Mouse (Mus musculus): ENCODE results near the gene Zfp444. TPM values are rescaled to one million over a fixed set of nuclear protein-coding genes. Genes with fewer than 3 reads are reported as not detected.

Gene Zfp444
- polyA plus RNA-seq, 1 experiment from 2014 or later, result 49.9 TPM

GRCm38 (mm10) chr7:6184521-6184920 is 12.5 kb downstream of the Zfp444 start:
- no peak overlapping the region for H3K4me3 ChIP-seq (ENCODE audit: low read depth, low read length)
- no peaks in the 10 kb centered on the region for H3K4me1 ChIP-seq (replicated peaks; ENCODE audit: control insufficient read depth, insufficient read depth, low read length)
- DNase-seq (ENCODE audit: low spot score), result no peak
- no peak overlapping the region for H3K9ac ChIP-seq (ENCODE audit: low read length)
- no peak overlapping the region for H3K4me2 ChIP-seq (ENCODE audit: low read length)
- H3K36me3 ChIP-seq (ENCODE audit: control insufficient read depth, insufficient read depth, low read length), result peaks cover 52% of the 10 kb centered on the region
- no peaks in the 10 kb centered on the region for H3K27me3 ChIP-seq (replicated peaks; ENCODE audit: control insufficient read depth, insufficient read depth, low read length)
- WGBS, result 94% methylated on average over 8 of the region's 8 CpGs
- no peaks in the 10 kb centered on the region for H3K9me3 ChIP-seq (ENCODE audit: control insufficient read depth, low read length)
- H3K27ac ChIP-seq (ENCODE audit: low read depth), result no peak overlapping the region
- no peak for ATAC-seq (replicated peaks; ENCODE audit: low FRiP score, low TSS enrichment, low read depth)

GRCm38 (mm10) chr7:6185391-6185790 is 13.4 kb downstream of the Zfp444 start:
- H3K27me3 ChIP-seq (replicated peaks; ENCODE audit: control insufficient read depth, insufficient read depth, low read length), result no peaks in the 10 kb centered on the region
- H3K9ac ChIP-seq (ENCODE audit: low read length), result no peak overlapping the region
- no peak for DNase-seq (ENCODE audit: low spot score)
- H3K4me2 ChIP-seq (ENCODE audit: low read length), result no peak overlapping the region
- ATAC-seq (replicated peaks; ENCODE audit: low FRiP score, low TSS enrichment, low read depth), result no peak
- no peaks in the 10 kb centered on the region for H3K9me3 ChIP-seq (ENCODE audit: control insufficient read depth, low read length)
- H3K36me3 ChIP-seq (ENCODE audit: control insufficient read depth, insufficient read depth, low read length), result peaks cover 61% of the 10 kb centered on the region
- WGBS, result 80% methylated on average over 1 of the region's 1 CpGs
- H3K4me1 ChIP-seq (replicated peaks; ENCODE audit: control insufficient read depth, insufficient read depth, low read length), result no peaks in the 10 kb centered on the region
- H3K27ac ChIP-seq (ENCODE audit: low read depth), result no peak overlapping the region
- no peak overlapping the region for H3K4me3 ChIP-seq (ENCODE audit: low read depth, low read length)

- H3K9ac ChIP-seq (ENCODE audit: low read length), result no peak overlapping the region
- no peaks in the 10 kb centered on the region for H3K4me1 ChIP-seq (replicated peaks; ENCODE audit: control insufficient read depth, insufficient read depth, low read length)
- H3K27me3 ChIP-seq (replicated peaks; ENCODE audit: control insufficient read depth, insufficient read depth, low read length), result no peaks in the 10 kb centered on the region
- no peak overlapping the region for H3K4me2 ChIP-seq (ENCODE audit: low read length)
- peaks cover 61% of the 10 kb centered on the region for H3K36me3 ChIP-seq (ENCODE audit: control insufficient read depth, insufficient read depth, low read length)
- 94% methylated on average over 2 of the region's 2 CpGs for WGBS
- no peak overlapping the region for H3K27ac ChIP-seq (ENCODE audit: low read depth)
- no peak overlapping the region for H3K4me3 ChIP-seq (ENCODE audit: low read depth, low read length)
- ATAC-seq (replicated peaks; ENCODE audit: low FRiP score, low TSS enrichment, low read depth) (no peak), DNase-seq (ENCODE audit: low spot score) (no peak)
- no peaks in the 10 kb centered on the region for H3K9me3 ChIP-seq (ENCODE audit: control insufficient read depth, low read length)
Measured at GRCm38 (mm10) chr7:6186176-6186575, 14.2 kb downstream of the Zfp444 start.

- Histone ChIP-seq H3K4me1 (replicated peaks; ENCODE audit: control insufficient read depth, insufficient read depth, low read length) (no peaks in the 10 kb centered on the region), H3K4me2 (ENCODE audit: low read length) (no peak overlapping the region), H3K27me3 (replicated peaks; ENCODE audit: control insufficient read depth, insufficient read depth, low read length) (no peaks in the 10 kb centered on the region), H3K27ac (ENCODE audit: low read depth) (no peak overlapping the region), H3K9ac (ENCODE audit: low read length) (no peak overlapping the region), H3K4me3 (ENCODE audit: low read depth, low read length) (no peak overlapping the region), H3K9me3 (ENCODE audit: control insufficient read depth, low read length) (no peaks in the 10 kb centered on the region), H3K36me3 (ENCODE audit: control insufficient read depth, insufficient read depth, low read length) (peaks cover 61% of the 10 kb centered on the region)
- DNase-seq (ENCODE audit: low spot score) (no peak), ATAC-seq (replicated peaks; ENCODE audit: low FRiP score, low TSS enrichment, low read depth) (no peak)
- WGBS, result 87% methylated on average over 2 of the region's 2 CpGs
Measured at GRCm38 (mm10) chr7:6186756-6187155, 14.7 kb downstream of the Zfp444 start.

GRCm38 (mm10) chr7:6189542-6189941 is 17.5 kb downstream of the Zfp444 start:
- no peaks in the 10 kb centered on the region for H3K9me3 ChIP-seq (ENCODE audit: control insufficient read depth, low read length)
- no peaks in the 10 kb centered on the region for H3K27me3 ChIP-seq (replicated peaks; ENCODE audit: control insufficient read depth, insufficient read depth, low read length)
- DNase-seq (ENCODE audit: low spot score), result no peak
- no peak overlapping the region for H3K27ac ChIP-seq (ENCODE audit: low read depth)
- no peak for ATAC-seq (replicated peaks; ENCODE audit: low FRiP score, low TSS enrichment, low read depth)
- no peak overlapping the region for H3K4me2 ChIP-seq (ENCODE audit: low read length)
- no peaks in the 10 kb centered on the region for H3K4me1 ChIP-seq (replicated peaks; ENCODE audit: control insufficient read depth, insufficient read depth, low read length)
- H3K36me3 ChIP-seq (ENCODE audit: control insufficient read depth, insufficient read depth, low read length), result peaks cover 50% of the 10 kb centered on the region
- 35% methylated on average over 45 of the region's 45 CpGs for WGBS
- no peak overlapping the region for H3K9ac ChIP-seq (ENCODE audit: low read length)
- H3K4me3 ChIP-seq (ENCODE audit: low read depth, low read length), result no peak overlapping the region

- H3K4me2 ChIP-seq (ENCODE audit: low read length), result no peak overlapping the region
- H3K27me3 ChIP-seq (replicated peaks; ENCODE audit: control insufficient read depth, insufficient read depth, low read length), result no peaks in the 10 kb centered on the region
- H3K4me3 ChIP-seq (ENCODE audit: low read depth, low read length), result no peak overlapping the region
- DNase-seq (ENCODE audit: low spot score) (peak; percentile 86), ATAC-seq (replicated peaks; ENCODE audit: low FRiP score, low TSS enrichment, low read depth) (no peak; the same call in 1 of the 2 replicates)
- no peak overlapping the region for H3K27ac ChIP-seq (ENCODE audit: low read depth)
- no peak overlapping the region for H3K9ac ChIP-seq (ENCODE audit: low read length)
- peaks cover 36% of the 10 kb centered on the region for H3K36me3 ChIP-seq (ENCODE audit: control insufficient read depth, insufficient read depth, low read length)
- 49% methylated on average over 3 of the region's 3 CpGs for whole genome bisulfite sequencing
- no peaks in the 10 kb centered on the region for H3K4me1 ChIP-seq (replicated peaks; ENCODE audit: control insufficient read depth, insufficient read depth, low read length)
- H3K9me3 ChIP-seq (ENCODE audit: control insufficient read depth, low read length), result no peaks in the 10 kb centered on the region
Measured at GRCm38 (mm10) chr7:6191376-6191775, 19.4 kb downstream of the Zfp444 start.

- H3K9me3 ChIP-seq (ENCODE audit: control insufficient read depth, low read length), result no peaks in the 10 kb centered on the region
- H3K4me2 ChIP-seq (ENCODE audit: low read length), result no peak overlapping the region
- no peak overlapping the region for H3K4me3 ChIP-seq (ENCODE audit: low read depth, low read length)
- no peak overlapping the region for H3K27ac ChIP-seq (ENCODE audit: low read depth)
- H3K4me1 ChIP-seq (replicated peaks; ENCODE audit: control insufficient read depth, insufficient read depth, low read length), result no peaks in the 10 kb centered on the region
- WGBS, result 16% methylated on average over 5 of the region's 5 CpGs
- no peak overlapping the region for H3K9ac ChIP-seq (ENCODE audit: low read length)
- ATAC-seq (replicated peaks; ENCODE audit: low FRiP score, low TSS enrichment, low read depth) (peak; percentile 78), DNase-seq (ENCODE audit: low spot score) (peak; percentile 78)
- H3K36me3 ChIP-seq (ENCODE audit: control insufficient read depth, insufficient read depth, low read length), result peaks cover 12% of the 10 kb centered on the region
- H3K27me3 ChIP-seq (replicated peaks; ENCODE audit: control insufficient read depth, insufficient read depth, low read length), result no peaks in the 10 kb centered on the region
Measured at GRCm38 (mm10) chr7:6194129-6194528, 22.1 kb downstream of the Zfp444 start.

GRCm38 (mm10) chr7:6195777-6196176 is 23.8 kb downstream of the Zfp444 start:
- DNase-seq (ENCODE audit: low spot score) (no peak), ATAC-seq (replicated peaks; ENCODE audit: low FRiP score, low TSS enrichment, low read depth) (no peak)

GRCm38 (mm10) chr7:6196790-6197189 is 24.8 kb downstream of the Zfp444 start, which contains the start of gene Galp:
Gene Galp (plus strand): TSS chr7:6197090.
- no peak within 1 kb of the TSS for H3K4me3 ChIP-seq (ENCODE audit: low read depth, low read length)
- WGBS, result 51% methylated on average over 3 of the region's 3 CpGs

More at GRCm38 (mm10) chr7:6195777-6196176, 23.8 kb downstream of the Zfp444 start:
- 0 out of 2 replicates have a peak, but pooled peaks cover 2% of the 10 kb centered on the region for H3K9me3 ChIP-seq (ENCODE audit: control insufficient read depth, low read length)
- no peak overlapping the region for H3K4me3 ChIP-seq (ENCODE audit: low read depth, low read length)
- H3K36me3 ChIP-seq (ENCODE audit: control insufficient read depth, insufficient read depth, low read length), result no peaks in the 10 kb centered on the region
- no peaks in the 10 kb centered on the region for H3K4me1 ChIP-seq (replicated peaks; ENCODE audit: control insufficient read depth, insufficient read depth, low read length)
- H3K4me2 ChIP-seq (ENCODE audit: low read length), result no peak overlapping the region
- no peak overlapping the region for H3K9ac ChIP-seq (ENCODE audit: low read length)
- WGBS, result 38% methylated on average over 2 of the region's 2 CpGs
- H3K27me3 ChIP-seq (replicated peaks; ENCODE audit: control insufficient read depth, insufficient read depth, low read length), result no peaks in the 10 kb centered on the region
- H3K27ac ChIP-seq (ENCODE audit: low read depth), result no peak overlapping the region

More at GRCm38 (mm10) chr7:6196790-6197189, 24.8 kb downstream of the Zfp444 start, which contains the start of gene Galp:
- no peak within 1 kb of the TSS for H3K9ac ChIP-seq (ENCODE audit: low read length)
- H3K36me3 ChIP-seq (ENCODE audit: control insufficient read depth, insufficient read depth, low read length), result no peaks in the 10 kb centered on the region
- H3K27me3 ChIP-seq (replicated peaks; ENCODE audit: control insufficient read depth, insufficient read depth, low read length), result no peaks in the 10 kb centered on the region
- no peak for DNase-seq (ENCODE audit: low spot score)
- ATAC-seq (replicated peaks; ENCODE audit: low FRiP score, low TSS enrichment, low read depth), result no peak
- 0 out of 2 replicates have a peak, but pooled peaks cover 2% of the 10 kb centered on the region for H3K9me3 ChIP-seq (ENCODE audit: control insufficient read depth, low read length)
- no peak within 1 kb of the TSS for H3K27ac ChIP-seq (ENCODE audit: low read depth)
- H3K4me2 ChIP-seq (ENCODE audit: low read length), result no peak within 1 kb of the TSS
- no peaks in the 10 kb centered on the region for H3K4me1 ChIP-seq (replicated peaks; ENCODE audit: control insufficient read depth, insufficient read depth, low read length)

All from intestine, embryonic 14.5 days (tissue).